Mouse (Mus musculus) midbrain, embryonic 14.5 days (tissue): ENCODE data around the gene Gm3238. TPM values are rescaled to one million over a fixed set of nuclear protein-coding genes. Genes with fewer than 3 reads are reported as not detected.
"Not testable (repeated sequence)": the region's sequence is repeated elsewhere in the genome, so short reads cannot be mapped to it uniquely, and the experiment has no call there.

Experiments used
- ATAC-seq: fragments of 200-750 bp; cut with Nextera tagmentation; 2 replicates; pipeline ENCODE4 v1.8.0; 2017; ENCODE audit warnings: moderate number of reproducible peaks, moderate library complexity; ENCODE audit not compliant: low FRiP score, low TSS enrichment
- DNase-seq: peaks from one replicate; pipeline ENCODE4 v3.0.0-alpha.2; 2015
- H3K27ac ChIP-seq: fragments of 300-500 bp; sonication (generic); replicated peaks from 2 replicates; pipeline ENCODE4 v1.5.1; 2014; ENCODE audit warnings: mild to moderate bottlenecking, low read depth, low read length, moderate library complexity
- H3K27me3 ChIP-seq: fragments of 300-500 bp; sonication (generic); 2 replicates; pipeline ENCODE4 v1.6.1; 2014; ENCODE audit warnings: low read length, control low read depth, mixed read lengths; ENCODE audit not compliant: control insufficient read depth, insufficient read depth
- H3K36me3 ChIP-seq: fragments of 300-500 bp; sonication (generic); 2 replicates; pipeline ENCODE4 v1.6.1; 2014; ENCODE audit warnings: low read length, control low read depth; ENCODE audit not compliant: control insufficient read depth, insufficient read depth
- H3K4me1 ChIP-seq: fragments of 300-500 bp; sonication (generic); 2 replicates; pipeline ENCODE4 v1.6.1; 2014; ENCODE audit warnings: mild to moderate bottlenecking, antibody characterized with exemption, low read length, control low read depth; ENCODE audit not compliant: control insufficient read depth, insufficient read depth
- H3K4me2 ChIP-seq: fragments of 300-500 bp; sonication (generic); 2 replicates; pipeline ENCODE4 v1.6.1; 2014; ENCODE audit warnings: mild to moderate bottlenecking, low read length, moderate library complexity
- H3K4me3 ChIP-seq: fragments of 300-500 bp; sonication (generic); replicated peaks from 2 replicates; pipeline ENCODE4 v1.5.1; 2014; ENCODE audit warnings: low read depth, low read length
- H3K9ac ChIP-seq: fragments of 300-500 bp; sonication (generic); replicated peaks from 2 replicates; pipeline ENCODE4 v1.6.1; 2014; ENCODE audit warnings: mild to moderate bottlenecking, low read length, moderate library complexity
- H3K9me3 ChIP-seq: fragments of 300-500 bp; sonication (generic); 2 replicates; pipeline ENCODE4 v1.6.1; 2016; ENCODE audit warnings: low read length, control low read depth, mixed read lengths; ENCODE audit not compliant: control insufficient read depth
- WGBS: fragments of 180-500 bp; shearing (Covaris S2); extraction: QIAGEN DNeasy Blood & Tissue Kit; methylation state at CpG from one replicate; pipeline ENCODE4 v1.1.7; 2014; 5-methylcytosine and 5-hydroxymethylcytosine counted together
- polyA plus RNA-seq: library from polyadenylated mRNA; unstranded; fragments of >200 nt; fragmentation: Nextera tagmentation; extraction: Ambion mirVana; gene quantifications from 2 replicates; pipeline ENCODE4 v1.2.1, GENCODE M21; 2014

Gene Gm3238
- polyA plus RNA-seq, 1 experiment from 2014 or later, result not detected

GRCm38 (mm10) chr10:77769727-77770126 lies 1.4 kb downstream of the Gm3238 start:
- Histone ChIP-seq H3K36me3 (no peaks in the 10 kb centered on the region), H3K4me3 (no peak overlapping the region), H3K9ac (no peak overlapping the region), H3K4me2 (no peak overlapping the region), H3K9me3 (no peaks in the 10 kb centered on the region), H3K27me3 (no peaks in the 10 kb centered on the region), H3K27ac (no peak overlapping the region), H3K4me1 (no peaks in the 10 kb centered on the region)
- WGBS, result 81% methylated on average over 1 of the region's 1 CpGs
- no peak for DNase-seq
- ATAC-seq, result no peak

- H3K4me1 ChIP-seq, ATAC-seq, H3K27me3 ChIP-seq, H3K27ac ChIP-seq, H3K9ac ChIP-seq, H3K9me3 ChIP-seq, H3K36me3 ChIP-seq, DNase-seq, H3K4me3 ChIP-seq, H3K4me2 ChIP-seq: not testable (repeated sequence)
- WGBS, result no CpG with 5 or more reads among the region's 1 CpGs
These were observed 11.5 kb downstream of the Gm3238 start, which contains the start of gene Gm3233 for GRCm38 (mm10) chr10:77759582-77759981. Gene Gm3233 (minus strand): TSS chr10:77759682.

- H3K9ac ChIP-seq, result no peak overlapping the region
- no peaks in the 10 kb centered on the region for H3K9me3 ChIP-seq
- DNase-seq (no peak), ATAC-seq (no peak)
- no peak overlapping the region for H3K4me3 ChIP-seq
- H3K27ac ChIP-seq, result no peak overlapping the region
- H3K4me1 ChIP-seq, result no peaks in the 10 kb centered on the region
- no peaks in the 10 kb centered on the region for H3K36me3 ChIP-seq
- no peak overlapping the region for H3K4me2 ChIP-seq
- no peaks in the 10 kb centered on the region for H3K27me3 ChIP-seq
These were observed 17.7 kb downstream of the Gm3238 start for GRCm38 (mm10) chr10:77753448-77753847.

GRCm38 (mm10) chr10:77752312-77752711 lies 18.8 kb downstream of the Gm3238 start:
- H3K27ac ChIP-seq, H3K4me2 ChIP-seq, H3K4me1 ChIP-seq, H3K27me3 ChIP-seq, ATAC-seq, H3K4me3 ChIP-seq, H3K9ac ChIP-seq, H3K36me3 ChIP-seq, H3K9me3 ChIP-seq, DNase-seq: not testable (repeated sequence)
- WGBS, result 62% methylated on average over 3 of the region's 3 CpGs

GRCm38 (mm10) chr10:77751254-77751653 lies 19.9 kb downstream of the Gm3238 start, which contains the start of gene Gm9736:
Gene Gm9736 (minus strand): TSS chr10:77751354.
- not testable (repeated sequence) for H3K27me3 ChIP-seq, H3K4me1 ChIP-seq, H3K36me3 ChIP-seq, DNase-seq, H3K4me2 ChIP-seq, H3K27ac ChIP-seq, H3K4me3 ChIP-seq, H3K9me3 ChIP-seq, H3K9ac ChIP-seq, ATAC-seq
- WGBS, result 63% methylated on average over 1 of the region's 1 CpGs

- 90% methylated on average over 1 of the region's 1 CpGs for WGBS
- not testable (repeated sequence) for H3K27ac ChIP-seq
These were observed 20.4 kb downstream of the Gm3238 start for GRCm38 (mm10) chr10:77750686-77751085.

GRCm38 (mm10) chr10:77741924-77742688 lies 29.0 kb downstream of the Gm3238 start, which contains the start of gene Gm18596:
Gene Gm18596 (minus strand): TSS chr10:77742638.
- 58% methylated on average over 4 of the region's 5 CpGs for WGBS
- not testable (repeated sequence) for H3K4me1 ChIP-seq, H3K9me3 ChIP-seq, H3K9ac ChIP-seq, H3K36me3 ChIP-seq, H3K27me3 ChIP-seq, H3K27ac ChIP-seq, H3K4me2 ChIP-seq, ATAC-seq, DNase-seq, H3K4me3 ChIP-seq

More at GRCm38 (mm10) chr10:77750686-77751085, 20.4 kb downstream of the Gm3238 start:
- DNase-seq, H3K4me2 ChIP-seq, H3K9me3 ChIP-seq, H3K36me3 ChIP-seq, H3K4me3 ChIP-seq, H3K9ac ChIP-seq, H3K27me3 ChIP-seq, H3K4me1 ChIP-seq, ATAC-seq: not testable (repeated sequence)

- Histone ChIP-seq H3K27me3 (no peaks in the 10 kb centered on the region), H3K4me1 (no peaks in the 10 kb centered on the region), H3K36me3 (no peaks in the 10 kb centered on the region), H3K27ac (no peak overlapping the region), H3K4me2 (no peak overlapping the region), H3K9ac (no peak overlapping the region), H3K4me3 (no peak overlapping the region), H3K9me3 (no peaks in the 10 kb centered on the region)
- ATAC-seq, result no peak
- no peak for DNase-seq
- 92% methylated on average over 4 of the region's 4 CpGs for WGBS
These were observed 32.2 kb downstream of the Gm3238 start for GRCm38 (mm10) chr10:77738929-77739328.

- H3K9ac ChIP-seq, result no peak overlapping the region
- H3K9me3 ChIP-seq, result no peaks in the 10 kb centered on the region
- ATAC-seq (no peak), DNase-seq (no peak)
- H3K4me3 ChIP-seq, result no peak overlapping the region
- H3K4me2 ChIP-seq, result no peak overlapping the region
- H3K36me3 ChIP-seq, result no peaks in the 10 kb centered on the region
- WGBS, result 90% methylated on average over 1 of the region's 1 CpGs
- H3K27ac ChIP-seq, result no peak overlapping the region
- H3K27me3 ChIP-seq, result no peaks in the 10 kb centered on the region
- no peaks in the 10 kb centered on the region for H3K4me1 ChIP-seq
These were observed 35.2 kb downstream of the Gm3238 start for GRCm38 (mm10) chr10:77735928-77736327.
